Mouse (Mus musculus) left cerebral cortex, adult 8-10 months (tissue): ENCODE measurements around the gene Wnt9a. TPM values are rescaled to one million over a fixed set of nuclear protein-coding genes. Genes with fewer than 3 reads are reported as not detected.
A peak's percentile ranks its signal among the peaks of the same experiment; 100 is the strongest.
"Not testable (repeated sequence)": the region's sequence is repeated elsewhere in the genome, so short reads cannot be mapped to it uniquely, and the experiment has no call there.

Experiments
- DNase-seq, 2 experiments: peaks; one replicate each; pipeline ENCODE4 v3.0.0; 2022; ENCODE audit warnings: low spot score in 2 of 2
- total RNA-seq, 4 experiments: library from RNA; stranded (reverse); gene quantifications; 2 replicates each; pipeline ENCODE4 v1.2.4; 2022

The Wnt9a gene
- total RNA-seq, 4 experiments from 2014 or later = 14.1 to 15.6 (median 14.9) TPM

DNA sequence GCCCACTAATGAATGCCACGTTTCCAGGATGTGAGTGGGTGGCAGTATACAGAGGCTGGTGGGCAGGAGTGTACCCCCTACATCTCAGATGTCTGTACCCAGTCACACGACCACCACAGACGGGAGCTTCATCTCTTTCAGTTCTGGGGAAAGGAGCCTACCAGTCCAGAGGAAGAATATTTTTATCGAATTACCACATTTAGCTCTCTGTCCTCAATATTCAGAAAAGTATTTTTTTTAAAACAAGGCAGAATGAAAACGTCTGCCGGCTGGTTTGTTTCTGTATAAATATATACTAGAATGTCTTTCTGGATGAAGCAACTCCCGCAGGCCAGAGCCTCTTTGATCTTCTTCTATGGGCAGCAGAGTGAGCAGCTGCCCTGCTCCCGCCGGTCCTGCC is 26.2 kb downstream of the Wnt9a start:
- no peak for DNase-seq

DNA sequence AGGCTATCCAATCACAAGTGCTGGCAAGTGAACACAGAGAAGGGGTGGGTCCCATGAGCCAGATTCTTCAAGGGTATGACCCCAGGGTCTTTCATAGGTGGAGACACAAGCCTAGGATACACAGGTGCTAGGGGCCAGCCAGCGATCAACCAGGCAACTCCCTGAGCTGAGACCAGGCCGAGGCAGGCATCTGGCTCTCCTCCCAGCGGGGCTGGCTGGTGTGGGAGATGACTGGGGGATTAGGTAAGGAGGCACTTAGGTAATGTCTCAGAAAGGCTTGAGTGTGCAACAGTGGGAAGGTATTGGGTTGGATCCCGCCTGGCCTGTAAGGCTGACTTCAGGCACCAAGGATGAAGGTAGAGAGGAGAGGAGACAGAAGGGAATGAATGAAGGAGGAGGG is 28.4 kb downstream of the Wnt9a start:
- no peak for DNase-seq

DNA sequence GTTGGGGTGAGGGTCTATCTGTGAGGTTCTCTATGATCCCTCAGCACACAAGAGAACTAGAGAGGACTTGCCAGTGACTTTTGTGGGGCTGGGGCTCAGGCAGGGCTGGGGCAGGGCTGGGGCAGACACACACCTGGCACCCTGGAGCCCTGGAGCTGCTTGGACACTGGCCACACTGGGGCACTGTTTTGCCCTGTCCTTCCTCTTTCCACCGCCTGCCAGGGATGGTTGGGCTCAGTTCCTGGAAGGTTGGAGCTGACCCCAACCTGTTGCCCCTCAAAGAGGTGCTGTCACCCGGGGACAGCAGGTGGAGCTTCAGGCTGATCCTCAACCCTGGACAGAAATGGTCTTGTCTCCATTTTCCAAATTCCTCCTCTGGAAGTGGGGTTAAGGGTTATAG is 29.2 kb downstream of the Wnt9a start:
- DNase-seq = no peak

DNA sequence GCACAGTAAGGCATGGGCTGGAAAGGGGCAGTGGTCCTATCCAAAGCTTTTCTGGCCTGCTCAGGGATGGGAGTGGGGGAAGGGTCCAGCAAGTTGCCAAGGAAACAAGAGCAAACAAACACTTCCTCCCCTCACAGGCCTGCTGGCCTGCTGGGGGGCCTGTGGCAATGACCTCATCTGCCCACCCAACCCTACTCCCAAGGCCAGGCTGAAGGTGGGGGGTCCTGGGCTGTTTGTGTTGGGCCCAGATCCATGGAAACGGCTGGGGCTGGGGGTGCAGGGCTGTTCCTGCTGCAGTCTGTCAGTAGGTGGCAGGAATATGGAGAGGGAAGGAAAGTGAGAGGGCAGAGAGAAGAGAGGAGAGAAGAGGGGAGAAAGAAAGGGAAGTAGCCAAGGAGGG is 29.7 kb downstream of the Wnt9a start:
- DNase-seq = no peak

DNA sequence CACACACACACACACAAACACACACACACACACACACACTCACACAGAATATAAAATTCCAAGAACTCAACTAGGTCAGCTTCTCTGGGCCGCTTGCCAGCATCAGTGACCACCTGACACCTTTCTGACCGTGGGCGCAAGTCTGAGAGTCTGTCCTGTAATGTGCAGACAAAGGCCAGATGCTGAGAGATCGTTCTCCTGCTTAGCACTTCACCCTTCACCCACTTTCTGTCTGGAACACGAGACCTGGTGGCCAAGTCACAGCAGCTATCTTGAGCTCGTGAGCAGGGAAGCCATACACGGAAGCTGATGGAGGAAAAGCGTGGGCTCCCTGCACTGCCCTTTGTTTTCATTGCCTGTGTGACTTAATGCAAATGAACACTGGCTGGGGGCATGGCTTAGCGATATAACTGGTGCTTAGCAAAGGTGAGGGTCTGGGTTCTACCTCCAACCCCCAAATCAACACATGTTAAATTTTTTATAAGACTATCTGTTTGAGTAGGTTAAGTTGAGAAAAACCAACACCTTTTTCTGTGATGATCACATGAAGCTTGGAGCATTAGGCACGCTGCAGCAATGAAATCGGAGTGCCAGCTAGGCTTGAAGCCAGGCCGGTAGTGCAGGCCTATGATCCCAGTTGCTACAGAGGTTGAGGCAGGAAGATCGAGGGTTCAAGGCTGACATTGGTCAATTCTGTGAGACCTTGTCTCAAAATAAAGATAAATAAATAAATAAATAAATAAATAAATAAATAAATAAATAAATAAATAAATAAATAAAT is 31.4 kb downstream of the Wnt9a start:
- peak in 1 of 2 experiments; percentile 68 for DNase-seq

GRCm38 (mm10) chr11:59338736-59339120 is 32.0 kb downstream of the Wnt9a start:
- DNase-seq = peak in 1 of 2 experiments; percentile 79

- DNase-seq = no peak
Measured at GRCm38 (mm10) chr11:59342956-59343355, 36.2 kb downstream of the Wnt9a start.

DNA sequence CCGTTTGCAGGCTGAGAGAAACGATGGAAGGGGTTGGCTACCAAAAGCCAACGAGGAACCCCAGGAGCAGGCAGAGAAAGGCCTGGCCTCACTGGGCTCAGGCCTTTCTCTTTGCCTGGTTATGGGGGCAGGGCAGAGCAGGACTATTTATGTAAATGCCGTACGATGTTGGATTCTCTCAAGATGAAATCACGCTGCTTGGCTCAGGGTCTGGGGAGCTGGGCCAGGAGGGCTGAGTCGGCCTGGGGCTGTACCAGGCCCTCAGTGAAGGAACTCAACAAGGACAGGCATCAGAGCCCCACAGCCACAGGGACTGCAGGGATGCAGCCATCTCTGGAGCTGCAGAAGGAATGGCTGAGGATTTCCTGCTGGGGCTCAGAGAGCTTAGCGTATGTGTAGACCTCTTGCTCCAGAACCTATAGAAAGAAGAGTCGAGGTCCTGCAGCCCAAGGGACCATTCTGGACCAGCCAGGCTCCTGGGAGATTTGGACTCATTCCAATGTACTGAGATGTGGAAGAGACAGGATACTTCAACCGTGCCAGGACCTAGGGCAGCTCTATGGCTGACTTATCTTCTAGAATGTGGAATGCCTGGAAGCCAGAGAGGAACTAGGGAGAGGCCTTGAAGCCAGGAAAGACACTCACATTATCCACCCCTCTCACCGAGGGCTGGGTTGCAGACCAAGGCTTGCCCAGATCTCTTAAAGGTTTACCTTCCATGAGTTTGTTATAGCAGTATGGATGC is 39.6 kb downstream of the Wnt9a start:
- no peak for DNase-seq

- DNase-seq = no peak
Measured at GRCm38 (mm10) chr11:59350326-59350725, 43.6 kb downstream of the Wnt9a start.

DNA sequence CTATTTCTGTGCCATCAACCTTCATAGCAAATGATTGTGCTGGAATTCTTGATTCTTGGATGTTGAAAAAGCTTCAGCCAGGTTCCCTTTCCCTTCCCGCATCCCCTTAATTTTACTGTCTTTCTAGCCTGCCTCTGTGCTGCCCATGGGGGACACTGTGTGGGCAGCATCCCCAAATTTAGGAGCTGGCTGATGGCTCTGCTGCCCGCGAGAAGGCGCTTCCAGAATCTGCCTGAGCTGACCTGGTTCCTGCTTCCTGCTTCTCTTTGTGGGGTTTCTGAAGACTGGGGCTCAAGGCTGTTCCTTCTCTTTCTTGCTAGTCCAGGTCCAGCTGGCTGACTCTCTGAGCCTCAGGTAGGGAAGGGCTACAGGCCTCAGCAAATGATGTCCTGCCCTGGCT is 48.1 kb downstream of the Wnt9a start:
- no peak for DNase-seq

DNA sequence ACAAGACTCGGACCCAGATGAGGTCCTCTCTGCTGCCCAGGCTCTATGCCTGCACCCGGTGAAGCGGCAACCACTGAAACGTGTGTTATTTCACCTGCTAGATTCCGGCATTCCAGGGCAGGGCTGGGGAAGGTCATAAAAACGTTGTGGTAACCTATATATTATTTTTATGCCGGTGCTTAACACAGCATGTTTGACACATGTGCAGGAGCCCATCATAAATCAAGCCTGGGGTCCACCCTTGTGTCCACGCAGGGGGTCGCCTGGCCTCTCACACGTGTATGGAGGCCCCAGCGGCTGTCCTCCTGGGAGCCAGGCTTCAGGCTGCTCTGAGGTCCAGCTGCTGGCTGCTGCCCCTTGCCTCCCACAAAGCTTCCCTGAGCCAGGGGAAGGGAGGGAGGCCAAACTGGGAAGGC is 50.2 kb downstream of the Wnt9a start:
- no peak for DNase-seq

DNA sequence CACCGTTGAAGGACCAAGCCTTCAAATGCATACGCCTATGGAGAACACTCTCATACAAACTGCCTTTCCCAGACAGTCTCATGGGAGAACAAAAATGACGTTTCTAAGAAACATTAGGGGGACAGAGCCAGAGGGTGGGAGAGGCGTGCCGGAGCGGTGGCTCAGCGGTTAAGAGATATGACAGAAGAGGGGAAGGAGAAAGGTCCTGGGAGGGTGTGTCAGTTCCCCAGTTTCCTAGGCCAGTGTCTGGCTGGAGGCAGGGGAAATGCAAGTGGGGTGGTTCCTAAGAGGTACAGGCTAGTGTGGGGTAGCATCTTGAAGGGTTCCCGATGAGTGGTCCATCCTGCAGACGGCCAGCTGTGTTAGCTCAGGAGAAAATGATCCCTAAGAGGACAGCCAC is 54.6 kb downstream of the Wnt9a start:
- no peak for DNase-seq

DNA sequence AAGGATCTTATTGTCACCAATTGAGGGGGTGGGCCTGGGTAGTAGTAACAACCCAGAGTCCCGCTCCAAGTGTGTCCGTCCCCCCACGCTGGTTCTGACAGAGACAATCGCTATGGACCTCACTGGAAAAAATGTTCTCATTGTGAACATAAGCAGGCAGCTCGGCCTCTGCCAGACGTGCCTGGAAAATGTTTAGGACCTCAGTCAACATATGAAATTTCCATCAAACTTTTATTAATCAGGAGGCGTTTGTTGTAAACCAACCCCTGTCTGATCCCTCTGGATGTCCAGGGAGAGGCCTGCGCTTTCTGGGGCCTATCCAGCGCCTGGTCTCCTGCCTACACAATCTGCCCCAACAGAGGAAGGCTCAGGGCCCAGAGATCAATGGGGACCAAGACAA is 57.3 kb downstream of the Wnt9a start:
- DNase-seq = no peak

DNA sequence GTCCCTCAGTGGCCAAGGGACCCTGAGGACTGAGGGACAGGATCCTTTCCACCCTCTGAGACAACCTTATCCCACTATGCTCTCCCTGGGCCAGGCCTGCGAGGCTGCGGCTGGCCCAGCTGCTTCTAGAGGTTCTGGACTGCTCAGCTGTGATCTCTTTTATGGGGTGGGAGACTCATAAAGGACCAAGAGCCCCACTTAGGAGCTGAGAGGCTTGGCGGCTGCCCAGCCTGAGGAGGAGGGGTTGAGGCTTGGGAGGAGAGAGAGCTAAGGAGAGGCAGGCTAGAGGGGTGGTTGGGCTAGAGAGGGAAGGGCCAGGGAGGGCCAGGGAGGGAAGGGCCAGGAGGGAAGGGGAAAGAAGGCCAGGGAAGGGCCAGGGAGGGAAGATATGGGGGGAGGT is 57.7 kb downstream of the Wnt9a start:
- no peak for DNase-seq

GRCm38 (mm10) chr11:59366031-59366430 is 59.3 kb downstream of the Wnt9a start:
- DNase-seq = no peak

- no peak for DNase-seq
Measured at GRCm38 (mm10) chr11:59366633-59367032, 59.9 kb downstream of the Wnt9a start.

GRCm38 (mm10) chr11:59367955-59368354 is 61.2 kb downstream of the Wnt9a start:
- not testable (repeated sequence) for DNase-seq

DNA sequence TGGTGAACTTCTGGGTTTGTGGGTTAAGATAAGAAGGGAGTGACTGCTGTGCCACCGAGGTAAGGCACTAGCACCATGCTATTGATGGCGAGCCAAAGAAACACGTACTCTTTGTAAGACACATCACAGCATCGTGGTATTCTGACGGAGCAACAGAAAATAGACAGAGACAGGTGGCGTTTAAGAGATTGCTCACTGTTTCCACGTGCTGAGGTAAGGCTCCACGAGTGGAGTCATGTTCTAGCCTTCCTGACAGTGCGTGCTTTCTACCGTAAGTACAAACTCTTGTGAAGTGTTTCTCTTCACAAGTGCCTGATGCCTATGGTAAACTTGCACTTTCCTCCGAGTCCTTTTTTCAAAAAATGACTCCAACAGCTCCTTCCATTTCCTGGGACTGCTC is 63.1 kb downstream of the Wnt9a start:
- DNase-seq = no peak

DNA sequence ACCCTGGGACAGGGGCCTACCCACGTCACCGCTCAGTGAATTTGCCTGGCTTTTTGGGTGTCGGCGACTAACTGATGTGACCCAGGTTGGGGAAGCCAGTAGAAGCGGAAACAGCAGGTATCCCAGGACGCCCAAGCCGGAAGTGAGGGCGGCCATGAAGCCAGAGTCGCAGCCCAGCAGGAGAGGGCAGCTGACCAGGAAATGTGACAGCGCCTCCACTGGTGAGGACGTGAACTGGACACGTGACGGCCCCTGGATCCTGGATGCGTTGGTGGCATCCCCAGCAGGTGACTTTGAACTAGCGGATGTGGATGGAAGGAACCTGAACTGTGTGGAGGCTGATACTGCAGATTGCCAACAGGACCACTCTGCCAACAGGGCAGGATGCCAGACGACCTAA is 68.7 kb downstream of the Wnt9a start, which contains the start of gene Prss38:
Gene Prss38 (minus strand): TSS at position 183 of the 400 bp plus-strand sequence.
- no peak for DNase-seq

DNA sequence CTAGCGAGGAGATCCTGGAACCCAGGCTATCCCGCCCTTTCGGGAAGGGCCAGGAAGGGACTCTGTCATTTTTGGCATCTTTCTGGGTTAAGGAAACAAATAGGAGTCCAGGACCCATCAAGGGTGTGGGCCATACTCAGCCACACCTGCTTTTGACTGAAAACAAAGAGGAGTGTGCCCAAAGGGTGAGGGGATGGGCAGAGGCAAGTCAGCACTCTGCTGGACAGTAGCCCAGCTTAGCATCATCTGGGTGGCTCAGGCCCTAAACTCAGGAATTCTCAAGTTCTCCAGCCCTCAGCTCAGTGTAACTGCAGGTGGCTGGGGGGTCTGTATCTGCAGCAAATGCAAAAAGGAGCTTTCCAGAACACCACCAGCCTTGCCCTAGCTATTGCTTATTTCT is 71.3 kb downstream of the Wnt9a start:
- no peak for DNase-seq

DNA sequence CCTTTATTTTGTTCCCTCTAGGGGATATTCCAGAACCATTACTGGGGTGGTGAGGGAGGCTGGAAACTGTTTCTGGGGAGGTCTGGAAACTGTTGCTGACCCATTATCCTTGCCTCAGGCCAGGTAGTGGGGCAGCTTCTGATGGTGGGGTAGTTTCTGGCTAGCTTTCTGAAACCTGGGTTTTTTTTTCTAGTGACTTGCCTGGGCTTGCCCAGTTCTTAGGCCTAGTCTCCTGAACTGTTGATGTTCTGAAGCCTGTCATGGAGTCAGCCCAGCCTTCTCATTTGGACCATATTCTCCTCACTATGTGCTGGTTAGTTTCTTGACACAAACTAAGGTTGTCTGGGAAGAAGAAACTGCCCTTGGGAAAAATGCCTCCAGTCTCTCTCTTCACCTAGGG is 72.8 kb downstream of the Wnt9a start:
- DNase-seq = no peak
